Mouse (Mus musculus): ENCODE measurements around the gene Parvb. TPM values are rescaled to one million over a fixed set of nuclear protein-coding genes. Genes with fewer than 3 reads are reported as not detected.

Parvb gene
- total and polyA plus RNA-seq, 2 experiments from 2014 or later = 6.2 to 9.5 TPM

DNA sequence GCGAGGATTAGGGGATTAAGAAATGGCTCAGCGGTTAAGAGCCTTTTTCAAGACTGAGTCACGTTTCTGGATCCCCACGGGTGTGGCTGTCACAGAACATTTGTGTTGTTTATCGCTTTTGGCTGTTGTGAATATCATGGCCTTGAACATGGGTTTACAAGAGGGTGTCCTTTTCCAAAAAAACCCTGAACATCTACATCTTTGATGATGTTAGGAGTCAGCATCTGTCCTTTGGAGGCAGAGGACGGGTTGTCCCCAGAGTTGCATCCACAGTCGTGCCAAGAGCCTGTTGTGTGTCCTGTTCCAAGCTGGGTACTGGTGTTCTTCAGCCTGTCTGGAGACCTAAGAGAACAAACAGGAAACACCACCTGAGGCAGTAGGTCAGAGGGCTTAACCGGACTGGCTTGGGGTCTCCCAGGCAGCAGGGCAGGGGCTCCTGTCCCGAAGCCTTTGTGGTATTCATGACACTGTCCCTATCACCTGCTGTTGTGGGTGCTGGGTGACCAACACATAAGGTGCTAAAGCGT is 37.3 kb downstream of the Parvb start:
- no peak overlapping the region for H3K4me2 ChIP-seq (ENCODE audit: low read depth, low read length)
- no peak overlapping the region for H3K9ac ChIP-seq (replicated peaks; ENCODE audit: low read length)
- DNase-seq (ENCODE audit: low spot score) = no peak
- no peak for TF ChIP-seq CTCF (IDR thresholded peaks at IDR 0.05; ENCODE audit: low read depth)
- H3K4me1 ChIP-seq (ENCODE audit: insufficient read depth, low read length) = no peaks in the 10 kb centered on the region
- no peaks in the 10 kb centered on the region; the same call in 1 of the 2 replicates for H3K27me3 ChIP-seq (ENCODE audit: insufficient read depth, low read length)
- 83% methylated on average over 10 of the region's 10 CpGs for WGBS
- H3K27ac ChIP-seq = no peak overlapping the region
- H3K4me3 ChIP-seq (ENCODE audit: low read length) = no peak overlapping the region
- ATAC-seq = no peak
- H3K36me3 ChIP-seq (ENCODE audit: insufficient read depth, low read length) = no peaks in the 10 kb centered on the region
- H3K9me3 ChIP-seq (ENCODE audit: low read length) = no peaks in the 10 kb centered on the region

- no peak for TF ChIP-seq CTCF (IDR thresholded peaks at IDR 0.05; ENCODE audit: low read depth)
- no peak overlapping the region for H3K27ac ChIP-seq
- H3K4me2 ChIP-seq (ENCODE audit: low read depth, low read length) = no peak overlapping the region
- no peak overlapping the region for H3K4me3 ChIP-seq (ENCODE audit: low read length)
- no peaks in the 10 kb centered on the region for H3K9me3 ChIP-seq (ENCODE audit: low read length)
- no peak for ATAC-seq
- H3K27me3 ChIP-seq (ENCODE audit: insufficient read depth, low read length) = no peaks in the 10 kb centered on the region; the same call in 1 of the 2 replicates
- WGBS = 73% methylated on average over 5 of the region's 5 CpGs
- H3K9ac ChIP-seq (replicated peaks; ENCODE audit: low read length) = no peak overlapping the region
- no peaks in the 10 kb centered on the region for H3K36me3 ChIP-seq (ENCODE audit: insufficient read depth, low read length)
- H3K4me1 ChIP-seq (ENCODE audit: insufficient read depth, low read length) = no peaks in the 10 kb centered on the region
- DNase-seq (ENCODE audit: low spot score) = no peak
These were observed 38.2 kb downstream of the Parvb start for GRCm38 (mm10) chr15:84270032-84270431.

DNA sequence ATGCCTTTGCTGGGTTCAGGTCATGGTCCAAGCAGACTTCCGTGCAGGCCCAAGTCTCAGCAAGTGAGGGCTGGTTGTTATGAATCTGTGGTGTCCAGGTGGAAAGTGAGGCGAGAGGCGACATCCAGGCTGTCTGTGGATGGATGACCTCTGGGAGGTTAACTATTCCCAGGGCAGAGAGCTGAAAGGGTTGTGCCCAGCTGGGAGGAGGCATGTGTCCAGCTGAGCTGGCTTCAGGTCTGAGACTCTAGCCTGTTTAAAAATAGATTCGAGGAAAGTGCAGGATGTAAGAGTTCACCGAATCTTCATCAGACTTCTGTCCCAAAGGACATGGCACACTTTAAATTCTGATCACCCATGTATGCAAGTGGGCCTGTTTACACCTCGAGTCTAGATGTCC is 38.6 kb downstream of the Parvb start:
- H3K4me1 ChIP-seq (ENCODE audit: insufficient read depth, low read length) = no peaks in the 10 kb centered on the region
- no peaks in the 10 kb centered on the region; the same call in 1 of the 2 replicates for H3K27me3 ChIP-seq (ENCODE audit: insufficient read depth, low read length)
- no peak overlapping the region for H3K4me2 ChIP-seq (ENCODE audit: low read depth, low read length)
- ATAC-seq (no peak), DNase-seq (ENCODE audit: low spot score) (no peak)
- no peaks in the 10 kb centered on the region for H3K36me3 ChIP-seq (ENCODE audit: insufficient read depth, low read length)
- TF ChIP-seq CTCF (IDR thresholded peaks at IDR 0.05; ENCODE audit: low read depth) = no peak
- H3K4me3 ChIP-seq (ENCODE audit: low read length) = no peak overlapping the region
- 78% methylated on average over 6 of the region's 6 CpGs for WGBS
- H3K9ac ChIP-seq (replicated peaks; ENCODE audit: low read length) = no peak overlapping the region
- H3K9me3 ChIP-seq (ENCODE audit: low read length) = no peaks in the 10 kb centered on the region
- no peak overlapping the region for H3K27ac ChIP-seq

- 81% methylated on average over 4 of the region's 4 CpGs for WGBS
- no peak for ATAC-seq
These were observed 44.2 kb downstream of the Parvb start for GRCm38 (mm10) chr15:84276066-84276465.

DNA sequence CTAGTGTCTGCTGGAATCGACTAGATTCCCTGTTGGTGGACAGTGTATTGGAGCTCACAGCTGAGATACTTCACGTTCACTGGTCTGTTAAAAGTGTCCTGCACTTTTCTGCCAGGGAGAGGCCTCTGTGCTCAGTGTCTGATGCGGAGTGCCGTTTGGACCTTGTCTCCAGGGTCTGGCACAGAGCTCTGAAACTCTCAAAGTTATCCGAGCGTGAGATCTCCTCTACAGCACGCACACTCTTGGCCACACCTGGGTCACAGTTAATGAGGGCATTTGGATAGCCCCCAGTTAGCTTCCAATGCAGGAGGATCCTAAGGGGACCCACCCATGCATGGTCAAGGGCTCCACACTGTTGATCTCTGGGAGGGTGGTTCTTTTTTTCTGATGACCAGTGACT is 46.2 kb downstream of the Parvb start:
- Histone ChIP-seq H3K36me3 (ENCODE audit: insufficient read depth, low read length) (no peaks in the 10 kb centered on the region), H3K4me3 (ENCODE audit: low read length) (no peak overlapping the region), H3K4me1 (ENCODE audit: insufficient read depth, low read length) (0 out of 2 replicates have a peak, but pooled peaks cover 5% of the 10 kb centered on the region), H3K27me3 (ENCODE audit: insufficient read depth, low read length) (no peaks in the 10 kb centered on the region), H3K9me3 (ENCODE audit: low read length) (no peaks in the 10 kb centered on the region), H3K27ac (no peak overlapping the region), H3K9ac (replicated peaks; ENCODE audit: low read length) (no peak overlapping the region), H3K4me2 (ENCODE audit: low read depth, low read length) (no peak overlapping the region)
- TF ChIP-seq CTCF (IDR thresholded peaks at IDR 0.05; ENCODE audit: low read depth) = no peak
- ATAC-seq (no peak), DNase-seq (ENCODE audit: low spot score) (no peak)
- WGBS = 66% methylated on average over 7 of the region's 7 CpGs

More at GRCm38 (mm10) chr15:84276066-84276465, 44.2 kb downstream of the Parvb start:
- no peaks in the 10 kb centered on the region for H3K36me3 ChIP-seq (ENCODE audit: insufficient read depth, low read length)
- DNase-seq (ENCODE audit: low spot score) = no peak
- no peaks in the 10 kb centered on the region for H3K9me3 ChIP-seq (ENCODE audit: low read length)
- H3K27me3 ChIP-seq (ENCODE audit: insufficient read depth, low read length) = no peaks in the 10 kb centered on the region
- H3K4me3 ChIP-seq (ENCODE audit: low read length) = no peak overlapping the region
- H3K4me1 ChIP-seq (ENCODE audit: insufficient read depth, low read length) = no peaks in the 10 kb centered on the region
- H3K27ac ChIP-seq = no peak overlapping the region
- no peak overlapping the region for H3K4me2 ChIP-seq (ENCODE audit: low read depth, low read length)
- H3K9ac ChIP-seq (replicated peaks; ENCODE audit: low read length) = no peak overlapping the region
- TF ChIP-seq CTCF (IDR thresholded peaks at IDR 0.05; ENCODE audit: low read depth) = no peak

DNA sequence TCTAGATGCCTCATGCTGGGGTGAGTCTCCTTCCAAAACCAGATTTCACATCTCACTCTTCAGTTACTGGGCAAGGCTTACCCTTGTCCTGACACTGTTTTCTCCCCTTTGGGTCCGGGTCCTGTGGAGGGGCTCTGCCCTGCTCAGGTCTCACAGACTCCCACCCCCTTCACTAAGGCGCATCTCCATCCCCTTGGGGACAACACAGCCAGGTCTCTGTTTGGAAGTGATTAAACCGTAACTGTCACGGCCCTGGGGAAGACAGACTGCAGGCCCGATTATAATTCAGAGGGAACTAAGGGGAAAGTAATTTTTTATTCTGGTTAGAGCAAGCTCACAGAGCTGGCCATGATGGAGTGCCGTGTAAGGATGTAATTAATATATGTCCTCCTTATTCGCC is 46.8 kb downstream of the Parvb start:
- 41% methylated on average over 7 of the region's 7 CpGs for WGBS
- H3K27me3 ChIP-seq (ENCODE audit: insufficient read depth, low read length) = no peaks in the 10 kb centered on the region
- H3K4me2 ChIP-seq (ENCODE audit: low read depth, low read length) = no peak overlapping the region
- DNase-seq (ENCODE audit: low spot score) = no peak
- no peak overlapping the region for H3K4me3 ChIP-seq (ENCODE audit: low read length)
- H3K4me1 ChIP-seq (ENCODE audit: insufficient read depth, low read length) = 0 out of 2 replicates have a peak, but pooled peaks cover 5% of the 10 kb centered on the region
- TF ChIP-seq CTCF (IDR thresholded peaks at IDR 0.05; ENCODE audit: low read depth) = no peak
- no peak overlapping the region for H3K27ac ChIP-seq
- H3K9ac ChIP-seq (replicated peaks; ENCODE audit: low read length) = no peak overlapping the region
- H3K36me3 ChIP-seq (ENCODE audit: insufficient read depth, low read length) = no peaks in the 10 kb centered on the region
- ATAC-seq = no peak
- H3K9me3 ChIP-seq (ENCODE audit: low read length) = no peaks in the 10 kb centered on the region

DNA sequence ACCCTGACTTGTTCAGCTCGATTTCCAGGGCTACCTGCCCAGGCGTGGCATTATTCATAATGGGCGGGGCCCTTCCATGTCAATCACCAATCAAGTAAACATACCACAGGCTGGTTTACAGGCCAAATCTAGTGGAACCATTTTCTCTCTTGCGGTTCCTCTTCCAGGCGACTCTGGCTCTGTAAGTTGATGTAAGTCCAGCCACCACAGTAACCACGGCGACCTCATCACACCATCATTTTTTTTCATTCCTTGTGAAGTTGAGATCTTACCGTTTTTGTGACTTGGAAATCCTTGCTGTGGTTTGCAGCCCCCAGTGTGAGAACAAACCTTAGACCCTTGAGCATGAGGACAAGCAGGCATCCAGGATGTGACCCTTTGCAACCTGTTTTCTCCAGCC is 48.5 kb downstream of the Parvb start:
- Histone ChIP-seq H3K27ac (no peak overlapping the region), H3K9ac (replicated peaks; ENCODE audit: low read length) (no peak overlapping the region), H3K27me3 (ENCODE audit: insufficient read depth, low read length) (no peaks in the 10 kb centered on the region), H3K4me2 (ENCODE audit: low read depth, low read length) (no peak overlapping the region), H3K9me3 (ENCODE audit: low read length) (no peaks in the 10 kb centered on the region), H3K4me1 (ENCODE audit: insufficient read depth, low read length) (0 out of 2 replicates have a peak, but pooled peaks cover 5% of the 10 kb centered on the region), H3K4me3 (ENCODE audit: low read length) (no peak overlapping the region), H3K36me3 (ENCODE audit: insufficient read depth, low read length) (no peaks in the 10 kb centered on the region)
- DNase-seq (ENCODE audit: low spot score) = no peak
- ATAC-seq = no peak
- WGBS = 73% methylated on average over 8 of the region's 8 CpGs
- no peak for TF ChIP-seq CTCF (IDR thresholded peaks at IDR 0.05; ENCODE audit: low read depth)

All from hindbrain, postnatal 0 days (tissue).